Comparison of ENCODE assay signal across 8 mouse cellular contexts in genomic region chr1:43163084-43163466, GRCm38 (mm10). TPM values are rescaled to one million over a fixed set of nuclear protein-coding genes. Genes with fewer than 3 reads are reported as not detected.
A peak's percentile ranks its signal among the peaks of the same experiment; 100 is the strongest.
DNase-seq lines count a peak whose midpoint lies in the region; ATAC-seq and TF ChIP-seq lines count a peak whose summit lies in the region.

No protein-coding gene starts in this region.

- TF ChIP-seq CTCF in lung, postnatal 0 days (IDR thresholded peaks at IDR 0.05): no peak
- TF ChIP-seq CTCF in embryonic fibroblast, embryonic 13.5 days (IDR thresholded peaks at IDR 0.05; ENCODE audit: borderline replicate concordance, insufficient read depth, low read length): no peak

- H3K4me3 ChIP-seq in lung, postnatal 0 days (ENCODE audit: low read depth, low read length): peak overlapping the region; percentile 54
- H3K4me3 ChIP-seq in embryonic fibroblast, embryonic 13.5 days (ENCODE audit: insufficient read depth, low read length): peak overlapping the region; percentile 76
- H3K4me3 ChIP-seq in neural tube, embryonic 14.5 days (ENCODE audit: low read depth, low read length): peak overlapping the region; percentile 74

- peak; percentile 39 for TF ChIP-seq POLR2A in embryonic fibroblast, embryonic 13.5 days (IDR thresholded peaks at IDR 0.05; ENCODE audit: low read depth, low read length)

- no peak for DNase-seq in lung, postnatal 0 days (ENCODE audit: low spot score)
- DNase-seq in lung, postnatal 14 days: no peak
- peak; percentile 35 for DNase-seq in kidney, postnatal 14 days
- no peak for DNase-seq in thymus, adult 18-20 months
- no peak for DNase-seq in left cerebral cortex, postnatal 14 days (ENCODE audit: low spot score in 2 of 2)
- no peak for DNase-seq in layer of hippocampus, adult 9-11 months

- H3K36me3 ChIP-seq in lung, postnatal 0 days (ENCODE audit: insufficient read depth, low read length): no peaks in the 10 kb centered on the region
- H3K36me3 ChIP-seq in neural tube, embryonic 14.5 days (ENCODE audit: control insufficient read depth, insufficient read depth, low read length): no peaks in the 10 kb centered on the region

- H3K4me2 ChIP-seq in lung, postnatal 0 days (replicated peaks; ENCODE audit: low read depth, low read length): peak overlapping the region; percentile 91
- H3K4me2 ChIP-seq in neural tube, embryonic 14.5 days (ENCODE audit: low read depth, low read length): peak overlapping the region; percentile 86

- WGBS in lung, postnatal 0 days: 2% methylated on average over 5 of the region's 6 CpGs
- WGBS in neural tube, embryonic 14.5 days: 7% methylated on average over 4 of the region's 6 CpGs

- ATAC-seq in lung, postnatal 0 days: 0 out of 2 replicates have a peak, but pooled peaks have one; percentile 8
- peak; percentile 42 for ATAC-seq in neural tube, embryonic 14.5 days (ENCODE audit: low read depth)

- no peak overlapping the region; the same call in 1 of the 2 replicates for H3K9ac ChIP-seq in lung, postnatal 0 days (replicated peaks; ENCODE audit: low read depth)
- peak overlapping the region; percentile 87 for H3K9ac ChIP-seq in neural tube, embryonic 14.5 days (replicated peaks; ENCODE audit: low read depth, low read length)

- intact Hi-C loops in left cerebral cortex, postnatal 14 days (cut with DNase I): no loop called here

- no peaks in the 10 kb centered on the region for H3K9me3 ChIP-seq in lung, postnatal 0 days (ENCODE audit: low read length)
- H3K9me3 ChIP-seq in neural tube, embryonic 14.5 days (ENCODE audit: control insufficient read depth, low read length): no peaks in the 10 kb centered on the region

- H3K27ac ChIP-seq in lung, postnatal 0 days (ENCODE audit: low read length): no peak overlapping the region
- peak overlapping the region; percentile 90 for H3K27ac ChIP-seq in embryonic fibroblast, embryonic 13.5 days (ENCODE audit: insufficient read depth, low read length)
- H3K27ac ChIP-seq in neural tube, embryonic 14.5 days (ENCODE audit: low read depth, low read length): no peak overlapping the region

- H3K27me3 ChIP-seq in lung, postnatal 0 days (replicated peaks; ENCODE audit: insufficient read depth, low read length): no peaks in the 10 kb centered on the region
- H3K27me3 ChIP-seq in neural tube, embryonic 14.5 days (ENCODE audit: control insufficient read depth, insufficient read depth, low read length): no peaks in the 10 kb centered on the region

- peaks cover 4% of the 10 kb centered on the region for H3K4me1 ChIP-seq in lung, postnatal 0 days (ENCODE audit: insufficient read depth, low read depth, low read length)
- H3K4me1 ChIP-seq in embryonic fibroblast, embryonic 13.5 days (ENCODE audit: control insufficient read depth, insufficient read depth, low read length): peaks cover 4% of the 10 kb centered on the region; the same call in 1 of the 2 replicates
- no peaks in the 10 kb centered on the region for H3K4me1 ChIP-seq in neural tube, embryonic 14.5 days (ENCODE audit: control insufficient read depth, insufficient read depth, low read length)

- TF ChIP-seq EP300 in lung, postnatal 0 days (IDR thresholded peaks at IDR 0.05): no peak

RNA-seq across cellular contexts. Expression of gene Fhl2, which starts 33.7 kb away (rescaled TPM):
- polyA plus RNA-seq in lung, postnatal 0 days (2015; fragmentation: Nextera tagmentation; extraction: Ambion mirVana): 21.0 and 22.3 TPM in 2 replicates
- polyA plus RNA-seq in embryonic fibroblast, embryonic 13.5 days (2011; ENCODE audit: insufficient read length, low read depth, missing spikeins): 92.1 and 137 TPM in 2 replicates
- polyA plus RNA-seq in neural tube, embryonic 14.5 days (2014; fragmentation: Nextera tagmentation; extraction: Ambion mirVana): 29.0 and 29.9 TPM in 2 replicates
- total RNA-seq in left cerebral cortex, postnatal 14 days (2021): 10 to 100 TPM; 48.4 to 55.9 TPM
